Mouse (Mus musculus): ENCODE measurements around the gene Slc22a1.

GRCm38 (mm10) chr17:12717445-12717844, 41.8 kb upstream of the Slc22a1 start:
- TF ChIP-seq CTCF (IDR thresholded peaks at IDR 0.05; ENCODE audit: low read depth, low read length) (no peak), GATA2 (IDR thresholded peaks at IDR 0.05; ENCODE audit: borderline replicate concordance, low read depth, low read length) (no peak), GATA1 (IDR thresholded peaks at IDR 0.05; ENCODE audit: borderline replicate concordance, low read length) (no peak), TAL1 (conservative IDR thresholded peaks at IDR 0.05; ENCODE audit: low read depth, low read length) (no peak)
